Mouse (Mus musculus) E14TG2a.4 (cell line): Measurements from ENCODE around the gene Aplp1.

Source experiments
- CTCF ChIP-seq: conservative IDR thresholded peaks from 2 replicates; pipeline ENCODE4 v1.5.1; 2014; ENCODE audit warnings: low read length
- NANOG ChIP-seq: IDR thresholded peaks from 2 replicates; pipeline ENCODE4 v1.6.1; 2014; ENCODE audit warnings: borderline replicate concordance, low read length, mixed read lengths
- POU5F1 ChIP-seq: IDR thresholded peaks from 2 replicates; pipeline ENCODE4 v1.6.1; 2014; ENCODE audit warnings: low read length, borderline replicate concordance

DNA sequence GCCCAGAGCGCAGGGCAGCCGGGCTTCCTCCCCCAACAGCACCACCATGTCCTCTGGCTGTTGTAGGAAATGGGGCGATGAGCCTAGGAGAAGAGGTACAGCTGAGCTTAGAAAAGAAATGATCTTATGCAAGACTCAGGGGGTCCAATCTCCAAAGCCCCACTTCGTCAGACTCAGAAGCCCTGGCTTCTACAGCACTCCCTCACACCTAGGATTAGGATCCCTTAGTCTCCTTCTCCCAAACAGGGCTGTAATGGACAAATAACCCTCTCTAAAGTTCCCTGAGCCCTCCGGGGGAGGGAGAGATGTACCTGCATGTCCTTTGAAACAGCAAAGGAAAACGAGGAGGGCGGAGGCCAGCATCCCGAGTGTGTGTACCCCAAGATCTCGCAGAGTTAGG is 11.2 kb upstream of the Aplp1 start:
- TF ChIP-seq CTCF (no peak; the same call in 1 of the 2 replicates), NANOG (no peak), POU5F1 (no peak)
